Mouse (Mus musculus): ENCODE measurements around the gene Arf5. TPM values are rescaled to one million over a fixed set of nuclear protein-coding genes. Genes with fewer than 3 reads are reported as not detected.

Arf5 gene
- total RNA-seq (2021) = 100 to 1,000 TPM; 199 to 205 TPM

- peak; percentile 98 for DNase-seq
Measured at GRCm38 (mm10) chr6:28423313-28423712, at the start of gene Arf5. Arf5 (plus strand) TSS chr6:28423560.

- DNase-seq = no peak
Measured at GRCm38 (mm10) chr6:28381983-28382382, 41.4 kb upstream of the Arf5 start.

GRCm38 (mm10) chr6:28385169-28385568, 38.2 kb upstream of the Arf5 start:
- no peak for DNase-seq

- DNase-seq = no peak
Measured at GRCm38 (mm10) chr6:28389038-28389437, 34.3 kb upstream of the Arf5 start.

GRCm38 (mm10) chr6:28396051-28396852, 27.1 kb upstream of the Arf5 start:
- DNase-seq = no peak

- DNase-seq = no peak
Measured at GRCm38 (mm10) chr6:28396853-28397457, 26.4 kb upstream of the Arf5 start.

- DNase-seq = no peak
Measured at GRCm38 (mm10) chr6:28397681-28398203, 25.6 kb upstream of the Arf5 start, which contains the start of gene Zfp800. Zfp800 (minus strand) TSS chr6:28398005.

- DNase-seq = no peak
Measured at GRCm38 (mm10) chr6:28398726-28399125, 24.6 kb upstream of the Arf5 start.

GRCm38 (mm10) chr6:28399791-28400190, 23.6 kb upstream of the Arf5 start:
- no peak for DNase-seq

GRCm38 (mm10) chr6:28410053-28410452, 13.3 kb upstream of the Arf5 start:
- peak; percentile 43 for DNase-seq

GRCm38 (mm10) chr6:28411236-28411635, 12.1 kb upstream of the Arf5 start:
- no peak for DNase-seq

GRCm38 (mm10) chr6:28416981-28417380, 6.4 kb upstream of the Arf5 start:
- peak; percentile 30 for DNase-seq

GRCm38 (mm10) chr6:28418449-28418848, 4.9 kb upstream of the Arf5 start:
- peak; percentile 93 for DNase-seq

- no peak for DNase-seq
Measured at GRCm38 (mm10) chr6:28419673-28420072, 3.7 kb upstream of the Arf5 start.

GRCm38 (mm10) chr6:28420361-28420760, 3.0 kb upstream of the Arf5 start:
- DNase-seq = no peak

- no peak for DNase-seq
Measured at GRCm38 (mm10) chr6:28420865-28421264, 2.5 kb upstream of the Arf5 start.

GRCm38 (mm10) chr6:28421469-28422000, 1.8 kb upstream of the Arf5 start:
- peak; percentile 96 for DNase-seq

GRCm38 (mm10) chr6:28422651-28423290, 589 bp upstream of the Arf5 start:
- DNase-seq = no peak

GRCm38 (mm10) chr6:28423767-28424695, 671 bp downstream of the Arf5 start:
- DNase-seq = peak; percentile 59

- no peak for DNase-seq
Measured at GRCm38 (mm10) chr6:28425019-28425418, 1.7 kb downstream of the Arf5 start.

GRCm38 (mm10) chr6:28427096-28427839, 3.9 kb downstream of the Arf5 start, which contains the start of gene Fscn3:
Fscn3 (plus strand) TSS chr6:28427789.
- DNase-seq = no peak

All from heart, postnatal 4 days (tissue).